Mouse (Mus musculus) kidney, embryonic 15.5 days (tissue): ENCODE measurements around the gene Igf1. TPM values are rescaled to one million over a fixed set of nuclear protein-coding genes. Genes with fewer than 3 reads are reported as not detected.

Experiments used
- ATAC-seq: fragments of 200-750 bp; cut with Nextera tagmentation; replicated peaks from 2 replicates; pipeline ENCODE4 v1.8.0; 2017; ENCODE audit warnings: moderate TSS enrichment; ENCODE audit not compliant: low FRiP score
- H3K27ac ChIP-seq: fragments of 300-500 bp; sonication (generic); 2 replicates; pipeline ENCODE4 v1.5.1; 2015; ENCODE audit warnings: mild to moderate bottlenecking, inconsistent platforms
- H3K27me3 ChIP-seq: fragments of 300-500 bp; sonication (generic); 2 replicates; pipeline ENCODE4 v1.6.1; 2015; ENCODE audit warnings: inconsistent platforms
- H3K36me3 ChIP-seq: fragments of 300-500 bp; sonication (generic); 2 replicates; pipeline ENCODE4 v1.6.1; 2015; ENCODE audit warnings: inconsistent platforms
- H3K4me1 ChIP-seq: fragments of 300-500 bp; sonication (generic); 2 replicates; pipeline ENCODE4 v1.6.1; 2015; ENCODE audit warnings: inconsistent platforms
- H3K4me2 ChIP-seq: fragments of 300-500 bp; sonication (generic); 2 replicates; pipeline ENCODE4 v1.6.1; 2015; ENCODE audit warnings: moderate library complexity, mild to moderate bottlenecking, inconsistent platforms
- H3K4me3 ChIP-seq: fragments of 300-500 bp; sonication (generic); replicated peaks from 2 replicates; pipeline ENCODE4 v1.5.1; 2015; ENCODE audit warnings: mild to moderate bottlenecking, inconsistent platforms
- H3K9ac ChIP-seq: fragments of 300-500 bp; sonication (generic); 2 replicates; pipeline ENCODE4 v1.6.1; 2015; ENCODE audit warnings: mild to moderate bottlenecking, inconsistent platforms
- H3K9me3 ChIP-seq: fragments of 300-500 bp; sonication (generic); replicated peaks from 2 replicates; pipeline ENCODE4 v1.6.1; 2016; ENCODE audit warnings: inconsistent platforms
- WGBS: fragments of 180-500 bp; shearing (Covaris S2); methylation state at CpG from one replicate; pipeline ENCODE4 v1.1.7; 2015; ENCODE audit warnings: mixed read lengths; 5-methylcytosine and 5-hydroxymethylcytosine counted together
- polyA plus RNA-seq: library from polyadenylated mRNA; unstranded; fragments of >200 nt; fragmentation: Nextera tagmentation; extraction: Ambion mirVana; gene quantifications from 2 replicates; pipeline ENCODE4 v1.2.1, GENCODE M21; 2015

Igf1 gene
- polyA plus RNA-seq, 1 experiment from 2014 or later = 37.1 TPM

GRCm38 (mm10) chr10:87906121-87906520, 48.1 kb downstream of the Igf1 start:
- no peak overlapping the region for H3K4me3 ChIP-seq
- WGBS = 50% methylated on average over 3 of the region's 3 CpGs
- no peaks in the 10 kb centered on the region for H3K27me3 ChIP-seq
- H3K36me3 ChIP-seq = no peaks in the 10 kb centered on the region
- H3K9ac ChIP-seq = no peak overlapping the region
- no peaks in the 10 kb centered on the region for H3K9me3 ChIP-seq
- no peak for ATAC-seq
- no peak overlapping the region for H3K4me2 ChIP-seq
- H3K27ac ChIP-seq = no peak overlapping the region
- H3K4me1 ChIP-seq = no peaks in the 10 kb centered on the region

GRCm38 (mm10) chr10:87906757-87907307, 48.8 kb downstream of the Igf1 start:
- no peak overlapping the region for H3K27ac ChIP-seq
- H3K4me1 ChIP-seq = no peaks in the 10 kb centered on the region
- no peak for ATAC-seq
- no peak overlapping the region for H3K4me3 ChIP-seq
- no peaks in the 10 kb centered on the region for H3K9me3 ChIP-seq
- WGBS = 82% methylated on average over 2 of the region's 2 CpGs
- no peak overlapping the region for H3K9ac ChIP-seq
- no peak overlapping the region for H3K4me2 ChIP-seq
- H3K36me3 ChIP-seq = no peaks in the 10 kb centered on the region
- H3K27me3 ChIP-seq = no peaks in the 10 kb centered on the region

- Histone ChIP-seq H3K36me3 (no peaks in the 10 kb centered on the region), H3K27me3 (no peaks in the 10 kb centered on the region), H3K9me3 (no peaks in the 10 kb centered on the region), H3K4me1 (no peaks in the 10 kb centered on the region), H3K4me3 (no peak overlapping the region), H3K4me2 (no peak overlapping the region), H3K27ac (no peak overlapping the region), H3K9ac (no peak overlapping the region)
- WGBS = 93% methylated on average over 3 of the region's 3 CpGs
- no peak for ATAC-seq
These were observed 55.8 kb downstream of the Igf1 start for GRCm38 (mm10) chr10:87913852-87914251.

- Histone ChIP-seq H3K36me3 (no peaks in the 10 kb centered on the region), H3K4me1 (no peaks in the 10 kb centered on the region), H3K9me3 (no peaks in the 10 kb centered on the region), H3K4me2 (no peak overlapping the region), H3K27me3 (no peaks in the 10 kb centered on the region), H3K27ac (no peak overlapping the region), H3K9ac (no peak overlapping the region), H3K4me3 (no peak overlapping the region)
- ATAC-seq = no peak
- 74% methylated on average over 10 of the region's 10 CpGs for WGBS
These were observed 56.9 kb downstream of the Igf1 start for GRCm38 (mm10) chr10:87914932-87915331.

DNA sequence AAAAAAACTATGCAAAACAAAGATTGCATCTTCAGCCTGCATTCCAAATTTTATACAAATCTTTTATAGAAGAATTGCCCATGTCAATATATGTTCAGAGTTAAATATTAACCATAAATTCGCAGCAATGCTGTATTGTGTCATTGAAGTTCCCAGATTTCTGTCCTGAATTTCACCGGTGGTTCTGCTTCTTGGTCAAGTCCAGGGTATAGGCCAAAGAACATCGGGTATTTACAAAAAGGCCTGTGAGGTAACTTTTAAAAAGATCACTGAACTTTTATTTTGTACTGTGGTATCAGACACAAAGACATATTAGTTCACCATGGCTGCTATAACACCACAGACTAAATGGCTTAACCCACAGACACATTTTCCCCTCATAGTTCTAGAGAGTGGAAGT, 57.7 kb downstream of the Igf1 start:
- no peaks in the 10 kb centered on the region for H3K36me3 ChIP-seq
- H3K27me3 ChIP-seq = no peaks in the 10 kb centered on the region
- 84% methylated on average over 3 of the region's 3 CpGs for WGBS
- H3K4me1 ChIP-seq = no peaks in the 10 kb centered on the region
- H3K9ac ChIP-seq = no peak overlapping the region
- no peaks in the 10 kb centered on the region for H3K9me3 ChIP-seq
- ATAC-seq = no peak
- H3K27ac ChIP-seq = no peak overlapping the region
- H3K4me2 ChIP-seq = no peak overlapping the region
- no peak overlapping the region for H3K4me3 ChIP-seq

DNA sequence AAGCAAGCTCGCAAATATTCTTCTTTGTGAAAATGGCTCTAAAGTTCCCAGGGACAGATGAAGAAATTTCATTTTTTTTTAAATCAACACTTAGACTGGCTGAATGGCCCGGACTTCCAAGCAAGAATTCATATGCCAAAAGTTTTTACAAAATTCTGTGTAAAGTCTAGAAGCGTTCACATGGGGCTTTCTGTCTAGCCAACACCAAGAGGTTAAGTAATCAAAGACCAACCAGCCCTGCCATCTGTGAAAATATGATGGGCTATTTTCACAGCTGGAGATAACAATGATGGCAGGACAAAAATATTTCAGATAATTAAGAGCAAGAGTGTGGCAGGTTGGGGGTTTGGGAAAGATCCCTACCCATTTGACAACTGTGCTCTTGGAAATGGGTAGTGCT, 64.2 kb downstream of the Igf1 start:
- no peak overlapping the region for H3K4me2 ChIP-seq
- no peak for ATAC-seq
- WGBS = 82% methylated on average over 3 of the region's 3 CpGs
- no peaks in the 10 kb centered on the region for H3K27me3 ChIP-seq
- no peak overlapping the region for H3K9ac ChIP-seq
- no peak overlapping the region for H3K4me3 ChIP-seq
- H3K27ac ChIP-seq = no peak overlapping the region
- no peaks in the 10 kb centered on the region for H3K36me3 ChIP-seq
- H3K4me1 ChIP-seq = peaks cover 10% of the 10 kb centered on the region
- H3K9me3 ChIP-seq = no peaks in the 10 kb centered on the region

GRCm38 (mm10) chr10:87926564-87926963, 68.5 kb downstream of the Igf1 start:
- peak; percentile 36; the same call in 1 of the 2 replicates for ATAC-seq
- H3K27ac ChIP-seq = peak overlapping the region; percentile 56; the same call in 1 of the 2 replicates
- H3K9me3 ChIP-seq = no peaks in the 10 kb centered on the region
- no peaks in the 10 kb centered on the region for H3K36me3 ChIP-seq
- H3K4me2 ChIP-seq = no peak overlapping the region
- no peaks in the 10 kb centered on the region for H3K27me3 ChIP-seq
- WGBS = 35% methylated on average over 8 of the region's 8 CpGs
- H3K4me3 ChIP-seq = no peak overlapping the region
- no peak overlapping the region for H3K9ac ChIP-seq
- H3K4me1 ChIP-seq = peaks cover 14% of the 10 kb centered on the region

DNA sequence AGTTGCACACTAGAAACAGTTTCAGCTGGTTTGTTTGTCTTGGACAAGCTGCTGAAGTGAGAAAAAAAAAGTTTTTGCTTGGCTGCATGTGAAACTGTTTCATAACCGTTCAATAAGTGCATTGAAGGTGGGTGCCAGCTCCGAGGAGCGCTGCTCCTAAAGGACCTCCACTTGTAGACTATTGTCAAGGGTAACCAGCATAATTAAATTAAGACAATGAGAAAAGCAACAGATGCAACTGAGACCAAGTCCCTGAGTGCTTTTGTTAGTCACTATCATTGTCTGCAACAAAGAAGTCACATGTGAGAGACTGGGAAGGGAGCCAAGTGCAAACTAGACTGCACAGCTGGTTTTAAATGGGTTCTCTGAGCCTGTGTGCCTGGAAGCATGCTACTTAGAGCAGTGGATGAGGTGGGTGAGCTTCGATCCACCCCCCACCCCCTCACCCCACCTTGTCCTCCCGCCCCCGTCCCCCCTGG, 69.1 kb downstream of the Igf1 start:
- H3K9ac ChIP-seq = no peak overlapping the region
- H3K4me3 ChIP-seq = no peak overlapping the region
- H3K27ac ChIP-seq = peak overlapping the region; percentile 56
- H3K4me1 ChIP-seq = peaks cover 14% of the 10 kb centered on the region
- H3K36me3 ChIP-seq = no peaks in the 10 kb centered on the region
- peak overlapping the region; percentile 0; the same call in 1 of the 2 replicates for H3K4me2 ChIP-seq
- peak; percentile 69; the same call in 1 of the 2 replicates for ATAC-seq
- H3K27me3 ChIP-seq = no peaks in the 10 kb centered on the region
- 39% methylated on average over 6 of the region's 6 CpGs for WGBS
- no peaks in the 10 kb centered on the region for H3K9me3 ChIP-seq

DNA sequence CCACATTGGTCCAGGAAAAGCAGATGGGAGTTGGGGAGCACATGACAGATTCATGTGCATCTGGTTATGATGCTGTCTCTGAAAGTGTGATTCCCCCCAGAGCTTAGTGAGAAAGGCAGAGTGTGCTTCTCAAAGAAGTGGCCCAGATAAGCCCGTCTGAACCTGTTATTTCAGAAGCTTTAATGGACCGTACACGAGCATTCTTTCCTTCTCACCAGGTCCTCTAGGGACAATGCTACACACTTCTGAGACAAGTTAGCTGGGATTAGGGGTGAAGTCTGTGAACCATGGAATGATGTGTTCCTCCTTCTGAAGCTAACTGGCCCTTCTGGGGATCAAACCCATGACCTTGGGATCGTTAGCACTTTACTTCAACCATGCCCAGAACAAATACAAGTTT, 90.1 kb downstream of the Igf1 start:
- Histone ChIP-seq H3K27ac (no peak overlapping the region), H3K9ac (no peak overlapping the region), H3K4me1 (no peaks in the 10 kb centered on the region), H3K36me3 (no peaks in the 10 kb centered on the region), H3K4me3 (no peak overlapping the region), H3K4me2 (no peak overlapping the region), H3K9me3 (no peaks in the 10 kb centered on the region), H3K27me3 (no peaks in the 10 kb centered on the region)
- WGBS = 59% methylated on average over 4 of the region's 4 CpGs
- ATAC-seq = no peak

DNA sequence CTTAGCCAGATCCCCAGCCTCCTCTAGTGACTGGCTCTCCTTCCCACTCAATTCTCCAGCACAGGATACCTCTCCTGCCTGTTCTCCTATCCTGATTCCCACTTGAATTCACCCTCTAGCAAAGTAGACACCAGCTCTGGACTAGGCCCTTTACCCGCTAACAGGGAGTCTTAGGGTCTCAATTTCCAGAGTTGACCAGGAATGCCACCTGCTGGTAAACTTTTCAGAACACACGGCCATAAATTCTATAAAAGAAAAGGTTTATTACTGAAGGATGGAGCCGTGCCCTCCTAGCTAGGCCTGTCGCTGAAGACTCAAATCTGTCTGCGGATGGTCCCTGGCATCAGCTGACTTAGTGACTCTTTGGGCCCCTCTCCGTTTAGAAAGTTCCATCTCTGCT, 113.5 kb downstream of the Igf1 start:
- 45% methylated on average over 6 of the region's 6 CpGs for WGBS
- no peaks in the 10 kb centered on the region for H3K9me3 ChIP-seq
- no peak overlapping the region for H3K4me2 ChIP-seq
- H3K4me1 ChIP-seq = no peaks in the 10 kb centered on the region
- H3K9ac ChIP-seq = no peak overlapping the region
- no peak for ATAC-seq
- no peak overlapping the region for H3K4me3 ChIP-seq
- no peaks in the 10 kb centered on the region for H3K27me3 ChIP-seq
- H3K27ac ChIP-seq = no peak overlapping the region
- H3K36me3 ChIP-seq = no peaks in the 10 kb centered on the region

GRCm38 (mm10) chr10:87973911-87974631, 116.0 kb downstream of the Igf1 start:
- Histone ChIP-seq H3K27me3 (no peaks in the 10 kb centered on the region), H3K4me3 (no peak overlapping the region), H3K9me3 (no peaks in the 10 kb centered on the region), H3K27ac (no peak overlapping the region), H3K9ac (no peak overlapping the region), H3K4me2 (no peak overlapping the region), H3K36me3 (no peaks in the 10 kb centered on the region), H3K4me1 (no peaks in the 10 kb centered on the region)
- ATAC-seq = no peak
- 45% methylated on average over 4 of the region's 4 CpGs for WGBS

GRCm38 (mm10) chr10:87985375-87985774, 127.3 kb downstream of the Igf1 start:
- H3K4me2 ChIP-seq = no peak overlapping the region
- H3K9ac ChIP-seq = no peak overlapping the region
- ATAC-seq = no peak
- H3K27ac ChIP-seq = no peak overlapping the region
- no peaks in the 10 kb centered on the region for H3K27me3 ChIP-seq
- no peaks in the 10 kb centered on the region for H3K4me1 ChIP-seq
- 91% methylated on average over 5 of the region's 5 CpGs for whole genome bisulfite sequencing
- no peaks in the 10 kb centered on the region for H3K36me3 ChIP-seq
- no peaks in the 10 kb centered on the region for H3K9me3 ChIP-seq
- no peak overlapping the region for H3K4me3 ChIP-seq
